Mouse (Mus musculus) midbrain, postnatal 0 days (tissue): Measurements from ENCODE around the gene Omt2a. TPM values are rescaled to one million over a fixed set of nuclear protein-coding genes. Genes with fewer than 3 reads are reported as not detected.
"Not testable (repeated sequence)": the region's sequence is repeated elsewhere in the genome, so short reads cannot be mapped to it uniquely, and the experiment has no call there.

ENCODE experiments used
- ATAC-seq: fragments of 200-750 bp; cut with Nextera tagmentation; 2 replicates; pipeline ENCODE4 v1.8.0; 2017; ENCODE audit warnings: moderate number of reproducible peaks, mild to moderate bottlenecking, moderate TSS enrichment, moderate library complexity; ENCODE audit not compliant: low FRiP score
- DNase-seq: peaks from one replicate; pipeline ENCODE4 v3.0.0-alpha.2; 2015; ENCODE audit warnings: low spot score
- H3K27ac ChIP-seq: fragments of 300-500 bp; sonication (generic); 2 replicates; pipeline ENCODE4 v1.5.1; 2014; ENCODE audit warnings: low read depth, mild to moderate bottlenecking, low read length, mixed read lengths
- H3K27me3 ChIP-seq: fragments of 300-500 bp; sonication (generic); 2 replicates; pipeline ENCODE4 v1.6.1; 2014; ENCODE audit warnings: low read length, control low read depth, mixed read lengths; ENCODE audit not compliant: insufficient read depth
- H3K36me3 ChIP-seq: fragments of 300-500 bp; sonication (generic); 2 replicates; pipeline ENCODE4 v1.6.1; 2014; ENCODE audit warnings: low read length, control low read depth, mixed read lengths; ENCODE audit not compliant: insufficient read depth
- H3K4me1 ChIP-seq: fragments of 300-500 bp; sonication (generic); 2 replicates; pipeline ENCODE4 v1.6.1; 2014; ENCODE audit warnings: mild to moderate bottlenecking, control low read depth, antibody characterized with exemption, low read length, mixed read lengths; ENCODE audit not compliant: insufficient read depth
- H3K4me2 ChIP-seq: fragments of 300-500 bp; sonication (generic); 2 replicates; pipeline ENCODE4 v1.6.1; 2014; ENCODE audit warnings: low read depth, mild to moderate bottlenecking, low read length, mixed read lengths; ENCODE audit not compliant: poor library complexity, severe bottlenecking
- H3K4me3 ChIP-seq: fragments of 300-500 bp; sonication (generic); 2 replicates; pipeline ENCODE4 v1.5.1; 2014; ENCODE audit warnings: low read depth, mild to moderate bottlenecking, low read length, moderate library complexity
- H3K9ac ChIP-seq: fragments of 300-500 bp; sonication (generic); replicated peaks from 2 replicates; pipeline ENCODE4 v1.6.1; 2014; ENCODE audit warnings: mild to moderate bottlenecking, low read length, moderate library complexity, mixed read lengths; ENCODE audit not compliant: poor library complexity, severe bottlenecking
- H3K9me3 ChIP-seq: fragments of 300-500 bp; sonication (generic); 2 replicates; pipeline ENCODE4 v1.6.1; 2016; ENCODE audit warnings: low read length, control low read depth
- CTCF ChIP-seq: IDR thresholded peaks from 2 replicates; pipeline ENCODE4 v1.5.1; 2016; ENCODE audit warnings: antibody characterized with exemption, mild to moderate bottlenecking
- WGBS: fragments of 180-500 bp; shearing (Covaris S2); extraction: QIAGEN DNeasy Blood & Tissue Kit; methylation state at CpG from one replicate; pipeline ENCODE4 v1.1.7; 2014; 5-methylcytosine and 5-hydroxymethylcytosine counted together
- polyA plus RNA-seq: library from polyadenylated mRNA; unstranded; fragments of >200 nt; fragmentation: Nextera tagmentation; extraction: Ambion mirVana; gene quantifications from 2 replicates; pipeline ENCODE4 v1.2.1, GENCODE M21; 2015
- total RNA-seq: library from RNA; depleted of rRNA; stranded (reverse); fragments of >200 nt; gene quantifications from 2 replicates; pipeline ENCODE4 v1.2.3, GENCODE M21; 2014

Gene Omt2a
- total and polyA plus RNA-seq, 2 experiments from 2014 or later = not detected

- H3K27ac ChIP-seq = no peak overlapping the region
- TF ChIP-seq CTCF = peak; percentile 61
- no peak overlapping the region for H3K4me2 ChIP-seq
- H3K4me1 ChIP-seq = no peaks in the 10 kb centered on the region
- ATAC-seq (no peak), DNase-seq (no peak)
- no peak overlapping the region for H3K9ac ChIP-seq
- WGBS = 42% methylated on average over 1 of the region's 1 CpGs
- H3K9me3 ChIP-seq = no peaks in the 10 kb centered on the region
- H3K36me3 ChIP-seq = no peaks in the 10 kb centered on the region
- H3K4me3 ChIP-seq = no peak overlapping the region
- no peaks in the 10 kb centered on the region for H3K27me3 ChIP-seq
These were observed 4.9 kb upstream of the Omt2a start for GRCm38 (mm10) chr9:78319499-78319898.

- H3K27me3 ChIP-seq, H3K4me1 ChIP-seq, H3K36me3 ChIP-seq, H3K9ac ChIP-seq, ATAC-seq, H3K9me3 ChIP-seq, H3K4me3 ChIP-seq, H3K4me2 ChIP-seq, DNase-seq, H3K27ac ChIP-seq: not testable (repeated sequence)
- WGBS = 85% methylated on average over 2 of the region's 3 CpGs
These were observed 6.5 kb downstream of the Omt2a start for GRCm38 (mm10) chr9:78308122-78308521.

GRCm38 (mm10) chr9:78299143-78299542 lies 15.5 kb downstream of the Omt2a start:
- H3K9me3 ChIP-seq, H3K4me2 ChIP-seq, ATAC-seq, H3K4me1 ChIP-seq, H3K4me3 ChIP-seq, H3K36me3 ChIP-seq, H3K27ac ChIP-seq, H3K9ac ChIP-seq, DNase-seq, H3K27me3 ChIP-seq: not testable (repeated sequence)
- 58% methylated on average over 1 of the region's 1 CpGs for WGBS

- H3K36me3 ChIP-seq = no peaks in the 10 kb centered on the region
- no peaks in the 10 kb centered on the region for H3K9me3 ChIP-seq
- WGBS = 100% methylated on average over 1 of the region's 1 CpGs
- H3K4me1 ChIP-seq = no peaks in the 10 kb centered on the region
- H3K4me2 ChIP-seq = no peak overlapping the region
- H3K4me3 ChIP-seq = no peak overlapping the region
- ATAC-seq (no peak), DNase-seq (no peak)
- no peaks in the 10 kb centered on the region for H3K27me3 ChIP-seq
- no peak overlapping the region for H3K27ac ChIP-seq
- no peak overlapping the region for H3K9ac ChIP-seq
- TF ChIP-seq CTCF = no peak
These were observed 16.4 kb downstream of the Omt2a start for GRCm38 (mm10) chr9:78298232-78298631.

- not testable (repeated sequence) for H3K27me3 ChIP-seq, H3K36me3 ChIP-seq, H3K4me3 ChIP-seq, H3K27ac ChIP-seq, H3K9ac ChIP-seq, H3K9me3 ChIP-seq, H3K4me1 ChIP-seq, H3K4me2 ChIP-seq
- DNase-seq (peak; percentile 43), ATAC-seq (peak; percentile 27; the same call in 1 of the 2 replicates)
- peak; percentile 79 for TF ChIP-seq CTCF
- WGBS = 12% methylated on average over 6 of the region's 6 CpGs
These were observed 18.5 kb downstream of the Omt2a start for GRCm38 (mm10) chr9:78296089-78296488.

- not testable (repeated sequence) for H3K36me3 ChIP-seq, H3K4me1 ChIP-seq, DNase-seq, H3K9ac ChIP-seq, H3K27ac ChIP-seq, H3K27me3 ChIP-seq, H3K4me2 ChIP-seq, ATAC-seq, H3K9me3 ChIP-seq, H3K4me3 ChIP-seq
- WGBS = 83% methylated on average over 4 of the region's 7 CpGs
These were observed 19.8 kb downstream of the Omt2a start for GRCm38 (mm10) chr9:78294781-78295180.

DNA sequence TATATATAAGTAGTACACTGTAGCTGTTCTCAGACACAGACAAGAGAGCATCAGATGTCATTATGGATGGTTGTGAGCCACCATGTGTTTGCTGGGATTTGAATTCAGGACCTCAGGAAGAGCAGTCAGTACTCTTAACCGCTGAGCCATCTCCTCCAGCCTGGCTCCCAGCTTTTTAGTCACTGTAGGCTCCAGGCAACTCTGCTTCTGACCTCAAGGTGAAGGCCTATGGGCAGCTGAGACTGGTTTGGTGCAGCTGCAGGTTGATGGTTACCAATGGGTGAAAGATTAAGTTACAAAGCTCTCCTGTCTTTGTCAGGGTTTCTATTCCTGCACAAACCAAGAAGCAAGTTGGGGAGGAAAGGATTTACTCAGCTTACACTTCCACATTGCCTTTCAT lies 20.9 kb downstream of the Omt2a start:
- H3K9ac ChIP-seq, H3K4me3 ChIP-seq, H3K27ac ChIP-seq, H3K27me3 ChIP-seq, H3K36me3 ChIP-seq, H3K9me3 ChIP-seq, ATAC-seq, H3K4me2 ChIP-seq, H3K4me1 ChIP-seq, DNase-seq: not testable (repeated sequence)
- 100% methylated on average over 1 of the region's 1 CpGs for WGBS

- H3K27ac ChIP-seq, H3K36me3 ChIP-seq, H3K4me3 ChIP-seq, H3K4me2 ChIP-seq, H3K9me3 ChIP-seq, H3K4me1 ChIP-seq, H3K9ac ChIP-seq, ATAC-seq, H3K27me3 ChIP-seq, DNase-seq: not testable (repeated sequence)
- WGBS = 90% methylated on average over 8 of the region's 8 CpGs
These were observed 22.1 kb downstream of the Omt2a start for GRCm38 (mm10) chr9:78292462-78292861.

- not testable (repeated sequence) for H3K27me3 ChIP-seq, H3K4me2 ChIP-seq, H3K9me3 ChIP-seq, H3K9ac ChIP-seq, H3K36me3 ChIP-seq, ATAC-seq, DNase-seq, H3K4me1 ChIP-seq, H3K4me3 ChIP-seq, H3K27ac ChIP-seq
- 81% methylated on average over 3 of the region's 3 CpGs for WGBS
These were observed 24.9 kb downstream of the Omt2a start, which contains the start of gene Gm10639 for GRCm38 (mm10) chr9:78289723-78290122. Gene Gm10639 (plus strand): TSS chr9:78289923.
